Mouse (Mus musculus): Measurements from ENCODE around the gene Ccpg1os. TPM values are rescaled to one million over a fixed set of nuclear protein-coding genes. Genes with fewer than 3 reads are reported as not detected.

The Ccpg1os gene
- polyA plus RNA-seq, 1 experiment from 2014 or later = 14.9 TPM

DNA sequence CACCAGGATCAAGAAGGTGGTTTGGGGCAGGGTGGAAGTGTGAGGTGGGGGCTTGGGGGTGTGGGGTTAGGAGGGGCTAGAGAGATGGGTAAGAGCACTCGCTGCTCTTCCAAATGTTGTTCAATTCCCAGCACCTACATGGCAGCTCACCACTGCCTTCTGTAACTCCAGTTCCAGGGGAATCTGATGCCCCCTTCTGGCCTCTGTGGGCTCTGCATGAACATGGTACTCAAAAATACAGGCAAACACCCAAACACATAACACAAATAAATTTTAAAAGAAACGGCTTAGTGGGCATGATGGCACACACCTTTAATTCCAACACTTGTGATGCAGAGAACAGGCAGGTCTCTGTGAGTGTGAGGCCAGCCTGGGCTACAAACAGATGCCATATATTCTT is 30.4 kb downstream of the Ccpg1os start:
- Histone ChIP-seq H3K27me3 (replicated peaks) (no peaks in the 10 kb centered on the region), H3K36me3 (no peaks in the 10 kb centered on the region), H3K4me1 (replicated peaks) (peaks cover 5% of the 10 kb centered on the region; the same call in 1 of the 2 replicates), H3K4me2 (no peak overlapping the region), H3K9me3 (replicated peaks) (no peaks in the 10 kb centered on the region), H3K27ac (ENCODE audit: poor library complexity, severe bottlenecking) (no peak overlapping the region), H3K4me3 (no peak overlapping the region), H3K9ac (no peak overlapping the region)
- ATAC-seq (ENCODE audit: insufficient number of reproducible peaks, low FRiP score) = no peak
- 56% methylated on average over 2 of the region's 2 CpGs for WGBS

DNA sequence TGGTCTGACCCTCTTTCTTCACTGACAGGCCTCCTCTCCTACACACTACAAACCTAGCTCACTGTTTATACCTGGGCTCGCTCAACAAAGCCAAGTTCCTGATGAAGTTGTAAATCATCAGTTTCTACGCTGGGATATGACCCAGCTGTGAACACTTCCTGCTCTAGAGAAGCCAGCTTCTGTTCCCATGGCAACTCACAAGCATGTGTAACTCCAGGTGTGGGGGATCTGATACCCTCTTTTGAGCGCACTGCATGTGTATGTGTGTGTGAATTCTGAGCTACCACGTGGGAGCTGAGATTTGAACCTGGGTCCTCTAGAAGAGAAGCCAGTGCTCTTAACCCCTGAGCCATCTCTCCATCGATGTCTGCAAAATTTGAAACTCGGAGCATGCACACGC is 35.6 kb downstream of the Ccpg1os start:
- ATAC-seq (ENCODE audit: insufficient number of reproducible peaks, low FRiP score) = no peak
- Histone ChIP-seq H3K4me2 (no peak overlapping the region), H3K27ac (ENCODE audit: poor library complexity, severe bottlenecking) (no peak overlapping the region), H3K4me3 (no peak overlapping the region), H3K4me1 (replicated peaks) (no peaks in the 10 kb centered on the region), H3K9ac (no peak overlapping the region), H3K9me3 (replicated peaks) (peaks cover 7% of the 10 kb centered on the region; the same call in 1 of the 2 replicates), H3K36me3 (peaks cover 22% of the 10 kb centered on the region), H3K27me3 (replicated peaks) (no peaks in the 10 kb centered on the region)
- 69% methylated on average over 7 of the region's 7 CpGs for WGBS

- H3K9ac ChIP-seq = no peak overlapping the region
- no peaks in the 10 kb centered on the region for H3K27me3 ChIP-seq (replicated peaks)
- ATAC-seq (ENCODE audit: insufficient number of reproducible peaks, low FRiP score) = no peak
- peaks cover 7% of the 10 kb centered on the region; the same call in 1 of the 2 replicates for H3K9me3 ChIP-seq (replicated peaks)
- no peak overlapping the region for H3K27ac ChIP-seq (ENCODE audit: poor library complexity, severe bottlenecking)
- H3K4me1 ChIP-seq (replicated peaks) = no peaks in the 10 kb centered on the region
- no peak overlapping the region for H3K4me3 ChIP-seq
- WGBS = 88% methylated on average over 1 of the region's 1 CpGs
- H3K36me3 ChIP-seq = peaks cover 24% of the 10 kb centered on the region
- no peak overlapping the region for H3K4me2 ChIP-seq
Measured at GRCm38 (mm10) chr9:72947010-72947409, 38.2 kb downstream of the Ccpg1os start.

GRCm38 (mm10) chr9:72944286-72944685 is 40.9 kb downstream of the Ccpg1os start:
- H3K36me3 ChIP-seq = peaks cover 24% of the 10 kb centered on the region

DNA sequence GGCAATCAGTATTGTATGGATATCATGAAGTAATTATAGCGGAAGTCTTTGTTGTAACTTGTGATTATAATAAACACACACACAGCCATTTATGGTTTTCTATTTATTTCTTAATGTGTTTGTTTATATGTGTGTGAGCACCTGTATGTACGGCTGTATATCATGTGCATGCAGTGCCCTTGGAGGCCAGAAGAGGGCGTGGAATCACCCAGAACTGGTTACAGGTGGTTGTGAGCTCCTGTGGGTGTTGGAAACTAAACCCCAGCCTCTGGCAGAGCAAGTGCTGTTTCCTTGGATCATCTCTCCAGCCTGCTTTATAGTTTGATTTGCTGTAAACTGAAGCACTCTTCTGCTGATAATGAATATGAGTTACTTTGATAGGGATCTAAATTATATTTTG is 41.8 kb downstream of the Ccpg1os start:
- ATAC-seq (ENCODE audit: insufficient number of reproducible peaks, low FRiP score) = no peak
- no peak overlapping the region for H3K4me3 ChIP-seq
- H3K9me3 ChIP-seq (replicated peaks) = peaks cover 7% of the 10 kb centered on the region; the same call in 1 of the 2 replicates
- H3K4me1 ChIP-seq (replicated peaks) = no peaks in the 10 kb centered on the region
- H3K36me3 ChIP-seq = peaks cover 24% of the 10 kb centered on the region
- H3K4me2 ChIP-seq = no peak overlapping the region
- H3K9ac ChIP-seq = no peak overlapping the region
- H3K27ac ChIP-seq (ENCODE audit: poor library complexity, severe bottlenecking) = no peak overlapping the region
- no peaks in the 10 kb centered on the region for H3K27me3 ChIP-seq (replicated peaks)
- WGBS = 52% methylated on average over 3 of the region's 3 CpGs

More at GRCm38 (mm10) chr9:72944286-72944685, 40.9 kb downstream of the Ccpg1os start:
- ATAC-seq (ENCODE audit: insufficient number of reproducible peaks, low FRiP score) = no peak
- Histone ChIP-seq H3K9me3 (replicated peaks) (peaks cover 7% of the 10 kb centered on the region; the same call in 1 of the 2 replicates), H3K27me3 (replicated peaks) (no peaks in the 10 kb centered on the region), H3K27ac (ENCODE audit: poor library complexity, severe bottlenecking) (no peak overlapping the region), H3K9ac (no peak overlapping the region), H3K4me1 (replicated peaks) (no peaks in the 10 kb centered on the region), H3K4me3 (no peak overlapping the region), H3K4me2 (no peak overlapping the region)
- WGBS = 86% methylated on average over 13 of the region's 13 CpGs

- Histone ChIP-seq H3K36me3 (0 out of 2 replicates have a peak, but pooled peaks cover 6% of the 10 kb centered on the region), H3K9me3 (replicated peaks) (no peaks in the 10 kb centered on the region), H3K9ac (no peak overlapping the region), H3K27me3 (replicated peaks) (no peaks in the 10 kb centered on the region), H3K27ac (ENCODE audit: poor library complexity, severe bottlenecking) (no peak overlapping the region), H3K4me3 (no peak overlapping the region), H3K4me1 (replicated peaks) (no peaks in the 10 kb centered on the region), H3K4me2 (no peak overlapping the region)
- no peak for ATAC-seq (ENCODE audit: insufficient number of reproducible peaks, low FRiP score)
- 65% methylated on average over 2 of the region's 2 CpGs for WGBS
Measured at GRCm38 (mm10) chr9:72936301-72936700, 48.9 kb downstream of the Ccpg1os start.

DNA sequence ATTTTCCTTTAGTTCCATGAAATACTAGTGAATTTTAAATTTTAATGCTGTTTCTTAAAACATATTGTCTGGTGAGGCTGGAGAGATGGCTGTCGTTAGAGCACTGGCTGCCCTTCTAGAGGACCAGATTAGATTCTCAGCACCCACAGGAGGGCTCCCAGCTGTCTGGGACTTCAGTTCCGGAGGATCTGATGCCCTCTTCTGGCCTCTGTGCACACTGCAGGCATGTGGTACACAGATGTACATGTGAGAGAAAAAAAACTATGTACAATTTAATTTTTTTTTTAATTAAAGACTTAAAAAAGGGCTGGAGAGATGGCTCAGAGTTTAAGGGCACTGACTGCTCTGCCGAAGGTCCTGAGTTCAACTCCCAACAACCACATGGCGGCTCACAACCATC is 49.9 kb downstream of the Ccpg1os start:
- H3K27ac ChIP-seq (ENCODE audit: poor library complexity, severe bottlenecking) = no peak overlapping the region
- 76% methylated on average over 4 of the region's 4 CpGs for WGBS
- no peak overlapping the region for H3K4me3 ChIP-seq

DNA sequence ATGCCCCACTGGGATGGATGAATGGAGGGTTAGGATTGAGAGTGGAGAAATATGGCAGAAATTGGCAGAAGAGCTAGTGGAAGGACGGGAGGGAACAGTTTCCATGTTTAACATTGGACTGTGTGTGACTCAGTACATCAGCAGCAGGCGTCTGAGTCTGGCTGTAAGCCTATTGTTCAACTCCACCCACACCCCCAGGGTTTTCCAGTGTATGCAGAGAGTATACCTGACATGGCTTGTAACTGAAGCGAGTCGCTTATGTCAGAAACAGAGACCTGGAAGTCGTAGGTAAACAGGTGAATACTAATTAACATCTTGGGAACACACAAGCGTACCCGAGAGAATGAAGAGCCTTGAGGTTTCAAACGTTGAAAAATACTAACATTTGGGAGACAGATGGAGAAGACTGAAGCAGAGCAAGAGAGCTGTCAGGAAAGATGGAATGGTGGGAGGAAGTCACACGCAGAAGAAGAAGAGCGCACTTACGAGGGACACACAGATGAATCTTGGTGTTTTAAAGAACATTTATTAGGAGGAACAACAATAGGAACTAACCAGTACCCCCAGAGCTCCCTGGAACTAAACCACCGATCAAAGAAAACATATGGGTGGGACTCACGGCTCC is 53.9 kb downstream of the Ccpg1os start:
- Histone ChIP-seq H3K4me1 (replicated peaks) (no peaks in the 10 kb centered on the region), H3K4me2 (no peak overlapping the region), H3K36me3 (0 out of 2 replicates have a peak, but pooled peaks cover 6% of the 10 kb centered on the region), H3K27ac (ENCODE audit: poor library complexity, severe bottlenecking) (no peak overlapping the region), H3K4me3 (no peak overlapping the region), H3K9ac (no peak overlapping the region), H3K9me3 (replicated peaks) (no peaks in the 10 kb centered on the region), H3K27me3 (replicated peaks) (peaks cover 19% of the 10 kb centered on the region)
- ATAC-seq (ENCODE audit: insufficient number of reproducible peaks, low FRiP score) = no peak
- WGBS = 75% methylated on average over 13 of the region's 13 CpGs

More for the DNA sequence above, 49.9 kb downstream of the Ccpg1os start:
- Histone ChIP-seq H3K36me3 (0 out of 2 replicates have a peak, but pooled peaks cover 6% of the 10 kb centered on the region), H3K4me2 (no peak overlapping the region), H3K9me3 (replicated peaks) (no peaks in the 10 kb centered on the region), H3K4me1 (replicated peaks) (no peaks in the 10 kb centered on the region), H3K9ac (no peak overlapping the region), H3K27me3 (replicated peaks) (no peaks in the 10 kb centered on the region)
- no peak for ATAC-seq (ENCODE audit: insufficient number of reproducible peaks, low FRiP score)

Small RNA genes within 50 kb of the gene (microRNA-seq; reads per million reads assigned to microRNA genes)
- not detected for gene Gm27353

Other genes starting within 250 kb of the Ccpg1os start
- 2.2 and 2.7 TPM in 2 replicates for gene Prtg, start 178.5 kb downstream of the Ccpg1os start, polyA plus RNA-seq (2016; fragmentation: Nextera tagmentation; extraction: Ambion mirVana)
- 2.9 and 3.0 TPM in 2 replicates for gene Pygo1, start 59.7 kb downstream of the Ccpg1os start, polyA plus RNA-seq (2016; fragmentation: Nextera tagmentation; extraction: Ambion mirVana)
- 0.68 and 0.73 TPM in 2 replicates for gene Dyx1c1, start 26.6 kb downstream of the Ccpg1os start, polyA plus RNA-seq (2016; fragmentation: Nextera tagmentation; extraction: Ambion mirVana)
- 0.08 TPM in 1 of 2 replicates, not detected in the other for gene Gm44503, start 26.5 kb downstream of the Ccpg1os start, polyA plus RNA-seq (2016; fragmentation: Nextera tagmentation; extraction: Ambion mirVana)
- 34.3 and 35.0 TPM in 2 replicates for gene Ccpg1, start within 50 bp of the Ccpg1os start, polyA plus RNA-seq (2016; fragmentation: Nextera tagmentation; extraction: Ambion mirVana)
- 7.9 and 9.5 TPM in 2 replicates for gene Pigb, start 55.0 kb upstream of the Ccpg1os start, polyA plus RNA-seq (2016; fragmentation: Nextera tagmentation; extraction: Ambion mirVana)
- 3.8 and 4.0 TPM in 2 replicates for gene Rab27a, start 59.5 kb upstream of the Ccpg1os start, polyA plus RNA-seq (2016; fragmentation: Nextera tagmentation; extraction: Ambion mirVana)
- not detected in 2 replicates for gene Khdc3, start 116.5 kb upstream of the Ccpg1os start, polyA plus RNA-seq (2016; fragmentation: Nextera tagmentation; extraction: Ambion mirVana)
- gene Gm20509, start 117.1 kb upstream of the Ccpg1os start, polyA plus RNA-seq (2016; fragmentation: Nextera tagmentation; extraction: Ambion mirVana) = not detected in 2 replicates
- gene Rsl24d1, start 128.0 kb upstream of the Ccpg1os start, polyA plus RNA-seq (2016; fragmentation: Nextera tagmentation; extraction: Ambion mirVana) = 91.4 and 95.0 TPM in 2 replicates